Mouse (Mus musculus): ENCODE measurements at regions not wholly inside any gene's neighbourhood (a gene's known extent, or its start where the extent isn't known, plus 50 kb on each side); places are given as distances from the start of the nearest gene placed in this dataset.

DNA sequence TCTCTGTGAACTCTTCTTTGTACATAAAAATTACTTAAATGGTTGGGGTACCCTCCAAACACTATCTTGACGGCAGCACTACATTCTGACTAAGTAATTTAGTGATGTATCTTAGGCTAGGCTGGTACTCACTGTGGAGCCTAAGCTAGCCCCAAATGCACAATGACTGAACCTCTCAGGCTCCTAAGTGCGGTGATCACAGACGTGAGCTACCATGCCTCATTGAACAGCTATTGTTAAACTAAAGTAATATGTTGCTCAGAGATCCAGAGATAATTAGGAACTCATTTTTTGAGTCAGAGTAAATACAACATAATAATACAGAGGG lies 122.7 kb upstream of the Itga4 start:
- Histone ChIP-seq H3K4me1 (ENCODE audit: control insufficient read depth, insufficient read depth, low read length) (no peaks in the 10 kb centered on the region), H3K27me3 (ENCODE audit: control insufficient read depth, insufficient read depth, low read length) (no peaks in the 10 kb centered on the region), H3K4me3 (replicated peaks; ENCODE audit: insufficient read depth, low read depth, low read length) (no peak overlapping the region), H3K27ac (ENCODE audit: insufficient read depth, low read length) (no peak overlapping the region)
- TF ChIP-seq CTCF (IDR thresholded peaks at IDR 0.05; ENCODE audit: borderline replicate concordance, insufficient read depth, low read depth, low read length) (no peak), POLR2A (IDR thresholded peaks at IDR 0.05; ENCODE audit: borderline replicate concordance, insufficient read depth, low read length) (no peak)
- DNase-seq = no peak
- 83% methylated on average over 3 of the region's 3 CpGs for WGBS

DNA sequence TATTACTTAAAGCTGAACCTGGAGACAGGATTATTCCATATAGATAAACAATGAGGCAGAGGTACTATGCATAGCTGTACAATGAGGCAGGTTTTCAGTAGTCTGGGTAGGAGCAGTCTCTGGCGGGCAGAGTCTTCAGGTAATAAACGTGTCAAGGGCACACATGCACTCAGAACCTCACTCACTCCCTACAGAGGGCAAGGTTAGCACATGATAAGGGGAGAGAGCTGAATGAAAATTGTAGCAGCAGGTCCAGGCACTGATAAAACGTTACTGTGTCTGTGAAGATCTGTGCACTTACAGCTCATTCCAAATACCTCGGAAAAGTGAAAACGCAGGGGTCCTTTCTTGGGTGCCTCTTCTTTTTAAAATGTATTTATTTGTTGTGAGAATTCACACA lies 120.9 kb upstream of the Itga4 start:
- 87% methylated on average over 5 of the region's 5 CpGs for WGBS
- Histone ChIP-seq H3K27me3 (ENCODE audit: control insufficient read depth, insufficient read depth, low read length) (no peaks in the 10 kb centered on the region), H3K27ac (ENCODE audit: insufficient read depth, low read length) (no peak overlapping the region), H3K4me3 (replicated peaks; ENCODE audit: insufficient read depth, low read depth, low read length) (no peak overlapping the region), H3K4me1 (ENCODE audit: control insufficient read depth, insufficient read depth, low read length) (no peaks in the 10 kb centered on the region)
- no peak for DNase-seq
- TF ChIP-seq CTCF (IDR thresholded peaks at IDR 0.05; ENCODE audit: borderline replicate concordance, insufficient read depth, low read depth, low read length) (no peak), POLR2A (IDR thresholded peaks at IDR 0.05; ENCODE audit: borderline replicate concordance, insufficient read depth, low read length) (no peak)

DNA sequence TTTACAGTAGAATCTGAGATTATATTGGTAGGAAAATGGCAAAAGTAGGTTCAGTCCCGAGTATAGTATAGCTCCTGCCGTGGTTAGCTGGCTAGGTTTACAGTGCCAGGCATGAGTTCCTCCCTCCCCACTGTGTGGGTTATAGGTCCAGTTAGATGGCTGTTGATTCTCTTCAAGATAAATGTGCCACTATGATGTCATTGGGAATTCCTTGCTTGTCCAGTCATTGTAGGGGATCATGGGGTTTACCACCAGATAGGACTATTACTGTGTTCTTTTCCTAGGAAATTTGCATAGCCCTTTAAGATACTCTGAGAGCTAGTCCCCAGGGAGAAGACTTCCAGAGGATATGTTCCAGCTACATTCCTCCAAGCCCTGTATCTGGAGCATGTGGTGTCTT lies 119.2 kb upstream of the Itga4 start:
- H3K4me3 ChIP-seq (replicated peaks; ENCODE audit: insufficient read depth, low read depth, low read length) = no peak overlapping the region

DNA sequence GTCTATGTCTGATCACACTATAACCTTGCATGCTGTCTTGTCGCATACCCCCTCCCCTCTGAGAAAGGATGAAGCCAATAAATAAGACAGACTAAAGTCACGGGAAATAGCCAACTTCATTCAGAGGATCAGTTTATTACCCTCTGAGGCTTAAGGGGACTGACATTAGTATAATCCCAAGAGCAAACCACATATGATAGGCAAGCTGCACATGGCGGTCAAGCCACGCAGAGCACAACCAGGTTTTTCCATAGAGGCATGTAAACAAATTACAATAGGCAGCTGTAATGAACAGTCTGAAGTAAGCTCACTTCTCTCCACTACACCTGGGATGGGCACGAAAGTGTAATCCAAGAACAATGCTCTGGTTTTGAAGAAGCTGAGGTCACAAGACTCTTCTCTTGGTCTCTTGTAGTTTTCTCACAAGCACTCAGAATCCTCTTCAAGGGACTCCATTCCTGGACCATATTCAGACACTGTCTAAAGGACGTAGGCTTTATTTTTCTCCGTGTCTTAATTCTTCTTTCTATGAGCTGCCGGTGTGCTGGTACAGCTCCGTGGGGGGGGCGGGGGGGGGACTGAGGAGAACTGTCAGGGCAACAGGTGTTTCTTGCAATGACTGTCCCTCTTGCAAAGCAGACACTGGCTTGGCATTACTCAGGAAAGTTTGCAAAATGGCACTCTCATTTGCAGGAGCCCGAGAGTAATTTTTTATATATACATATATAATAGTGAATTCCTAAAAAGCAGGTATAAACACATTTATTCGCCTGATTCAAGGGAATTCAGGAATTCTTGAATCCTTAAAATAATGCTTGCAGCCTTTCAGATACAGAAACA lies 118.4 kb upstream of the Itga4 start:
- WGBS = 74% methylated on average over 12 of the region's 12 CpGs
- Histone ChIP-seq H3K4me1 (ENCODE audit: control insufficient read depth, insufficient read depth, low read length) (no peaks in the 10 kb centered on the region), H3K4me3 (replicated peaks; ENCODE audit: insufficient read depth, low read depth, low read length) (no peak overlapping the region), H3K27me3 (ENCODE audit: control insufficient read depth, insufficient read depth, low read length) (no peaks in the 10 kb centered on the region), H3K27ac (ENCODE audit: insufficient read depth, low read length) (no peak overlapping the region)
- DNase-seq = no peak
- no peak for TF ChIP-seq CTCF (IDR thresholded peaks at IDR 0.05; ENCODE audit: borderline replicate concordance, insufficient read depth, low read depth, low read length)
- TF ChIP-seq POLR2A (IDR thresholded peaks at IDR 0.05; ENCODE audit: borderline replicate concordance, insufficient read depth, low read length) = no peak

More for the DNA sequence above, 119.2 kb upstream of the Itga4 start:
- TF ChIP-seq POLR2A (IDR thresholded peaks at IDR 0.05; ENCODE audit: borderline replicate concordance, insufficient read depth, low read length) = no peak
- TF ChIP-seq CTCF (IDR thresholded peaks at IDR 0.05; ENCODE audit: borderline replicate concordance, insufficient read depth, low read depth, low read length) = no peak
- DNase-seq = no peak
- no peaks in the 10 kb centered on the region for H3K4me1 ChIP-seq (ENCODE audit: control insufficient read depth, insufficient read depth, low read length)
- H3K27me3 ChIP-seq (ENCODE audit: control insufficient read depth, insufficient read depth, low read length) = no peaks in the 10 kb centered on the region
- WGBS = 84% methylated on average over 2 of the region's 2 CpGs
- H3K27ac ChIP-seq (ENCODE audit: insufficient read depth, low read length) = no peak overlapping the region

GRCm38 (mm10) chr2:79137694-79138171 lies 117.5 kb upstream of the Itga4 start:
- Histone ChIP-seq H3K4me3 (replicated peaks; ENCODE audit: insufficient read depth, low read depth, low read length) (no peak overlapping the region), H3K27me3 (ENCODE audit: control insufficient read depth, insufficient read depth, low read length) (no peaks in the 10 kb centered on the region), H3K4me1 (ENCODE audit: control insufficient read depth, insufficient read depth, low read length) (no peaks in the 10 kb centered on the region), H3K27ac (ENCODE audit: insufficient read depth, low read length) (no peak overlapping the region)
- DNase-seq = no peak
- WGBS = 36% methylated on average over 6 of the region's 6 CpGs
- no peak for TF ChIP-seq POLR2A (IDR thresholded peaks at IDR 0.05; ENCODE audit: borderline replicate concordance, insufficient read depth, low read length)

- TF ChIP-seq CTCF (IDR thresholded peaks at IDR 0.05; ENCODE audit: borderline replicate concordance, insufficient read depth, low read depth, low read length) (no peak), POLR2A (IDR thresholded peaks at IDR 0.05; ENCODE audit: borderline replicate concordance, insufficient read depth, low read length) (no peak)
- Histone ChIP-seq H3K4me3 (replicated peaks; ENCODE audit: insufficient read depth, low read depth, low read length) (no peak overlapping the region), H3K27ac (ENCODE audit: insufficient read depth, low read length) (no peak overlapping the region), H3K4me1 (ENCODE audit: control insufficient read depth, insufficient read depth, low read length) (no peaks in the 10 kb centered on the region), H3K27me3 (ENCODE audit: control insufficient read depth, insufficient read depth, low read length) (no peaks in the 10 kb centered on the region)
- DNase-seq = no peak
- 92% methylated on average over 8 of the region's 8 CpGs for WGBS
Measured at GRCm38 (mm10) chr2:79138368-79139109, 116.7 kb upstream of the Itga4 start.

- no peaks in the 10 kb centered on the region; the same call in 1 of the 2 replicates for H3K27me3 ChIP-seq (ENCODE audit: control insufficient read depth, insufficient read depth, low read length)
- no peak for TF ChIP-seq POLR2A (IDR thresholded peaks at IDR 0.05; ENCODE audit: borderline replicate concordance, insufficient read depth, low read length)
- H3K4me1 ChIP-seq (ENCODE audit: control insufficient read depth, insufficient read depth, low read length) = no peaks in the 10 kb centered on the region
- no peak overlapping the region for H3K4me3 ChIP-seq (replicated peaks; ENCODE audit: insufficient read depth, low read depth, low read length)
- no peak for DNase-seq
- H3K27ac ChIP-seq (ENCODE audit: insufficient read depth, low read length) = no peak overlapping the region
- 91% methylated on average over 7 of the region's 7 CpGs for WGBS
Measured at GRCm38 (mm10) chr2:79141961-79142360, 113.3 kb upstream of the Itga4 start.

GRCm38 (mm10) chr2:79143196-79143595 lies 112.0 kb upstream of the Itga4 start:
- 93% methylated on average over 3 of the region's 3 CpGs for WGBS
- Histone ChIP-seq H3K27ac (ENCODE audit: insufficient read depth, low read length) (no peak overlapping the region), H3K27me3 (ENCODE audit: control insufficient read depth, insufficient read depth, low read length) (no peaks in the 10 kb centered on the region; the same call in 1 of the 2 replicates), H3K4me3 (replicated peaks; ENCODE audit: insufficient read depth, low read depth, low read length) (no peak overlapping the region), H3K4me1 (ENCODE audit: control insufficient read depth, insufficient read depth, low read length) (no peaks in the 10 kb centered on the region)
- no peak for DNase-seq
- TF ChIP-seq CTCF (IDR thresholded peaks at IDR 0.05; ENCODE audit: borderline replicate concordance, insufficient read depth, low read depth, low read length) (no peak), POLR2A (IDR thresholded peaks at IDR 0.05; ENCODE audit: borderline replicate concordance, insufficient read depth, low read length) (no peak)
